Mouse (Mus musculus) bone marrow, adult 2 months (tissue): Measurements from ENCODE around the gene Klhl10.

ENCODE experiments used
- CTCF ChIP-seq: fragments of 200-500 bp; IDR thresholded peaks from 2 replicates; pipeline ENCODE4 v1.5.1; 2011; ENCODE audit warnings: low read length, control low read depth; ENCODE audit not compliant: control insufficient read depth, insufficient read depth
- POLR2A ChIP-seq: fragments of 200-500 bp; IDR thresholded peaks from 2 replicates; pipeline ENCODE4 v1.6.1; 2011; ENCODE audit warnings: low read depth, mild to moderate bottlenecking, control low read depth, low read length, borderline replicate concordance; ENCODE audit not compliant: control insufficient read depth

- TF ChIP-seq CTCF (no peak), POLR2A (peak; percentile 15; the same call in 1 of the 2 replicates)
Observed at GRCm38 (mm10) chr11:100414914-100415822, 26.5 kb upstream of the Klhl10 start, which contains the start of gene Fkbp10.
